In the genomic region with DNA sequence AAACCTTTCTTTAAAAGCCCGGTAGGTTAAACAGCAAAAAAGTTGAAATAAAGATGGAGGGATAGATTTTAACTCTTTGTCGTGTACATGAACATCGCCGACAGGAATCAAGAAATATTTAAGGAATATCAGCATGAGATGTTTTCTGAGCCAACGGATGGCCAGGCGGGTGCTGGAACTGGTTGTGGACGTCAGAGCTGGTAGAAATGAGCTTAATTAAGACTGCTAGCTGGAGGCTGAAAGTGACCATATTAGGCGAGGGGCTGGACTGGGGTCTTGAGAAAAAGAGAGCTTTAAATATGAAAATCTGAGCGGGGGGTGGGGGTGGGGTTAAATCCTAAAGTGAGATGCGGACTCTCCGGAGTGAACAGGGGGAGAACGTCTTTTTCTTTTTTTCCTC, we compare ENCODE assay signal across 8 mouse cellular contexts. TPM values are rescaled to one million over a fixed set of nuclear protein-coding genes. Genes with fewer than 3 reads are reported as not detected.
DNase-seq lines count a peak whose midpoint lies in the region; ATAC-seq and TF ChIP-seq lines count a peak whose summit lies in the region.

No protein-coding gene starts in this region.

- H3K4me1 ChIP-seq in CH12.LX (ENCODE audit: control insufficient read depth in 1 of 2, insufficient read depth in 2 of 2): peaks cover 0 to 14% of the 10 kb centered on the region in 2 experiments; a peak in 2 of 4 replicates
- H3K4me1 ChIP-seq in forebrain, embryonic 12.5 days: peaks cover 7% of the 10 kb centered on the region
- H3K4me1 ChIP-seq in limb, embryonic 15.5 days: peaks cover 18% of the 10 kb centered on the region; the same call in 1 of the 2 replicates
- H3K4me1 ChIP-seq in neural tube, embryonic 15.5 days: peaks cover 16% of the 10 kb centered on the region

- TF ChIP-seq EP300 in CH12.LX (IDR thresholded peaks at IDR 0.05; ENCODE audit: low read length): no peak

- H3K9me3 ChIP-seq in CH12.LX (replicated peaks; ENCODE audit: low read length): no peaks in the 10 kb centered on the region
- H3K9me3 ChIP-seq in forebrain, embryonic 12.5 days: no peaks in the 10 kb centered on the region
- H3K9me3 ChIP-seq in limb, embryonic 15.5 days: no peaks in the 10 kb centered on the region
- no peaks in the 10 kb centered on the region for H3K9me3 ChIP-seq in neural tube, embryonic 15.5 days (replicated peaks)

- H3K27me3 ChIP-seq in CH12.LX (replicated peaks): no peaks in the 10 kb centered on the region
- peaks cover 14% of the 10 kb centered on the region; the same call in 1 of the 2 replicates for H3K27me3 ChIP-seq in forebrain, embryonic 12.5 days
- H3K27me3 ChIP-seq in limb, embryonic 15.5 days: no peaks in the 10 kb centered on the region
- no peaks in the 10 kb centered on the region; the same call in 1 of the 2 replicates for H3K27me3 ChIP-seq in neural tube, embryonic 15.5 days (replicated peaks)

- peak; percentile 33 for DNase-seq in cerebellum, adult 9-10 months
- no peak for DNase-seq in cerebellum, adult 8-10 months
- no peak for DNase-seq in CH12.LX (ENCODE audit: extremely low read depth)
- no peak for DNase-seq in spleen, postnatal 10 days (ENCODE audit: low spot score in 2 of 2)
- no peak for DNase-seq in thymus, postnatal 0 days (ENCODE audit: low spot score)

- no peaks in the 10 kb centered on the region for H3K36me3 ChIP-seq in CH12.LX (replicated peaks in 1 of 2; ENCODE audit: control insufficient read depth in 1 of 2, insufficient read depth in 1 of 2, low read length in 1 of 2)
- H3K36me3 ChIP-seq in forebrain, embryonic 12.5 days (replicated peaks): no peaks in the 10 kb centered on the region
- H3K36me3 ChIP-seq in limb, embryonic 15.5 days: no peaks in the 10 kb centered on the region
- H3K36me3 ChIP-seq in neural tube, embryonic 15.5 days: no peaks in the 10 kb centered on the region

- no peaks in the 10 kb centered on the region for H3K79me2 ChIP-seq in CH12.LX (replicated peaks; ENCODE audit: control insufficient read depth, extremely low read depth, insufficient read depth, poor library complexity, severe bottlenecking)

- H3K27ac ChIP-seq in CH12.LX (ENCODE audit: insufficient read depth, low read depth): no peak overlapping the region
- no peak overlapping the region for H3K27ac ChIP-seq in forebrain, embryonic 12.5 days
- peak overlapping the region; percentile 90 for H3K27ac ChIP-seq in limb, embryonic 15.5 days
- H3K27ac ChIP-seq in neural tube, embryonic 15.5 days (replicated peaks): peak overlapping the region; percentile 91

- no peak for ATAC-seq in forebrain, embryonic 12.5 days (ENCODE audit: low FRiP score)
- ATAC-seq in limb, embryonic 15.5 days (ENCODE audit: insufficient number of reproducible peaks, low FRiP score, low TSS enrichment, low read depth): no peak
- ATAC-seq in neural tube, embryonic 15.5 days (ENCODE audit: low FRiP score): no peak

- dilution Hi-C loops in CH12.LX (cut with MboI; ENCODE audit: extremely low pct_ligation_motif_present, extremely low pct_unique_long_range_greater_than_20kb, low sequenced_read_pairs): no loop called here

- no peak for TF ChIP-seq POLR2A in CH12.LX (IDR thresholded peaks at IDR 0.05; ENCODE audit: low read depth, low read length)

- no peak for TF ChIP-seq RAD21 in CH12.LX (IDR thresholded peaks at IDR 0.05; ENCODE audit: low read depth, low read length)

- peak overlapping the region; percentile 68; the same call in 1 of the 2 replicates for H3K4me2 ChIP-seq in CH12.LX (ENCODE audit: insufficient read depth, low read depth, poor library complexity, severe bottlenecking)
- H3K4me2 ChIP-seq in forebrain, embryonic 12.5 days: peak overlapping the region; percentile 92
- H3K4me2 ChIP-seq in limb, embryonic 15.5 days: peak overlapping the region; percentile 99
- H3K4me2 ChIP-seq in neural tube, embryonic 15.5 days: peak overlapping the region; percentile 94

- under 1% methylated on average over 12 of the region's 12 CpGs for WGBS in forebrain, embryonic 12.5 days
- under 1% methylated on average over 12 of the region's 12 CpGs for WGBS in limb, embryonic 15.5 days
- under 1% methylated on average over 12 of the region's 12 CpGs for WGBS in neural tube, embryonic 15.5 days

- H3K4me3 ChIP-seq in CH12.LX (replicated peaks in 1 of 3; ENCODE audit: low read depth in 2 of 3, low read length in 2 of 3, poor library complexity in 1 of 3): no peak overlapping the region
- H3K4me3 ChIP-seq in forebrain, embryonic 12.5 days (replicated peaks): peak overlapping the region; percentile 60
- H3K4me3 ChIP-seq in limb, embryonic 15.5 days: peak overlapping the region; percentile 67
- H3K4me3 ChIP-seq in neural tube, embryonic 15.5 days (replicated peaks): peak overlapping the region; percentile 60

- TF ChIP-seq CTCF in CH12.LX (conservative IDR thresholded peaks at IDR 0.05 in 1 of 2, IDR thresholded peaks at IDR 0.05 in 1 of 2; ENCODE audit: low read depth in 2 of 2, low read length in 2 of 2): no peak

- peak overlapping the region; percentile 68; the same call in 1 of the 2 replicates for H3K9ac ChIP-seq in CH12.LX (ENCODE audit: insufficient read depth, low read depth)
- H3K9ac ChIP-seq in forebrain, embryonic 12.5 days: peak overlapping the region; percentile 63
- peak overlapping the region; percentile 42 for H3K9ac ChIP-seq in limb, embryonic 15.5 days
- peak overlapping the region; percentile 74 for H3K9ac ChIP-seq in neural tube, embryonic 15.5 days (replicated peaks)

- in situ Hi-C loops in CH12.LX (cut with MboI; ENCODE audit: low pct_ligation_motif_present, low pct_unique_long_range_greater_than_20kb, low sequenced_read_pairs): no loop called here

TF ChIP-seq in CH12.LX, 34 proteins besides CTCF, POLR2A, EP300 and RAD21:
- TF ChIP-seq ZMIZ1 (IDR thresholded peaks at IDR 0.05; ENCODE audit: low read depth, low read length) (no peak), POLR2AphosphoS2 (IDR thresholded peaks at IDR 0.05; ENCODE audit: low read depth, low read length) (no peak), ZKSCAN1 (IDR thresholded peaks at IDR 0.05; ENCODE audit: borderline replicate concordance, low read depth, low read length) (no peak), ELF1 (IDR thresholded peaks at IDR 0.05; ENCODE audit: low read depth, low read length) (no peak), MAZ (IDR thresholded peaks at IDR 0.05; ENCODE audit: low read depth, low read length) (no peak)

RNA-seq across cellular contexts. Expression of a gene that starts 57.8 kb away (rescaled TPM):
- total RNA-seq in CH12.LX (2012; rRNA removed): 238 and 249 TPM in 2 replicates
- total RNA-seq in CH12.LX (2014; rRNA removed): 177 and 178 TPM in 2 replicates
- polyA plus RNA-seq in CH12.LX (2012; ENCODE audit: insufficient read length, low read depth): 151 and 184 TPM in 2 replicates
- polyA plus RNA-seq in forebrain, embryonic 12.5 days (2016; fragmentation: Nextera tagmentation; extraction: Ambion mirVana): 559 and 579 TPM in 2 replicates
- polyA plus RNA-seq in limb, embryonic 15.5 days (2015; fragmentation: Nextera tagmentation; extraction: Ambion mirVana): 407 and 454 TPM in 2 replicates
- polyA plus RNA-seq in neural tube, embryonic 15.5 days (2015; fragmentation: Nextera tagmentation; extraction: Ambion mirVana): 407 and 418 TPM in 2 replicates
- polyA plus RNA-seq in thymus, postnatal 0 days (2015; fragmentation: Nextera tagmentation; extraction: Ambion mirVana): 650 and 668 TPM in 2 replicates

Comparison
In these comparisons a context has a peak if more than half of its experiments do, and no peak if none do; other contexts are left out.
1. H3K27ac ChIP-seq: peak in limb, embryonic 15.5 days (single experiment) and neural tube, embryonic 15.5 days (single experiment); none in CH12.LX (single experiment) and forebrain, embryonic 12.5 days (single experiment).
2. H3K4me3 ChIP-seq: peak in forebrain, embryonic 12.5 days (single experiment), limb, embryonic 15.5 days (single experiment) and neural tube, embryonic 15.5 days (single experiment); none in CH12.LX (0 of 3).
3. Peak in every context shown above with its lines, with median percentiles within 50 percentile points of each other: H3K4me2 ChIP-seq and H3K9ac ChIP-seq.